Mouse (Mus musculus) stomach, embryonic 15.5 days (tissue): ENCODE data around the gene Meltf. TPM values are rescaled to one million over a fixed set of nuclear protein-coding genes. Genes with fewer than 3 reads are reported as not detected.

Experiments used
- ATAC-seq: fragments of 200-750 bp; cut with Nextera tagmentation; 2 replicates; pipeline ENCODE4 v1.8.0; 2017; ENCODE audit warnings: low read depth, moderate number of reproducible peaks, moderate TSS enrichment; ENCODE audit not compliant: insufficient read depth, low FRiP score
- H3K27ac ChIP-seq: fragments of 300-500 bp; sonication (generic); 2 replicates; pipeline ENCODE4 v1.5.1; 2015; ENCODE audit warnings: mild to moderate bottlenecking, inconsistent platforms
- H3K27me3 ChIP-seq: fragments of 300-500 bp; sonication (generic); replicated peaks from 2 replicates; pipeline ENCODE4 v1.6.1; 2015; ENCODE audit warnings: inconsistent platforms
- H3K36me3 ChIP-seq: fragments of 300-500 bp; sonication (generic); 2 replicates; pipeline ENCODE4 v1.6.1; 2015; ENCODE audit warnings: inconsistent platforms
- H3K4me1 ChIP-seq: fragments of 300-500 bp; sonication (generic); 2 replicates; pipeline ENCODE4 v1.6.1; 2015; ENCODE audit warnings: inconsistent platforms
- H3K4me2 ChIP-seq: fragments of 300-500 bp; sonication (generic); 2 replicates; pipeline ENCODE4 v1.6.1; 2015; ENCODE audit warnings: mild to moderate bottlenecking, inconsistent platforms
- H3K4me3 ChIP-seq: fragments of 300-500 bp; sonication (generic); replicated peaks from 2 replicates; pipeline ENCODE4 v1.5.1; 2015; ENCODE audit warnings: inconsistent platforms
- H3K9ac ChIP-seq: fragments of 300-500 bp; sonication (generic); 2 replicates; pipeline ENCODE4 v1.6.1; 2015; ENCODE audit warnings: inconsistent platforms
- H3K9me3 ChIP-seq: fragments of 300-500 bp; sonication (generic); 2 replicates; pipeline ENCODE4 v1.6.1; 2016; ENCODE audit warnings: inconsistent platforms
- WGBS: fragments of 180-500 bp; shearing (Covaris S2); methylation state at CpG from one replicate; pipeline ENCODE4 v1.1.7; 2015; 5-methylcytosine and 5-hydroxymethylcytosine counted together
- polyA plus RNA-seq: library from polyadenylated mRNA; unstranded; fragments of >200 nt; fragmentation: Nextera tagmentation; extraction: Ambion mirVana; gene quantifications from 2 replicates; pipeline ENCODE4 v1.2.1, GENCODE M21; 2015

Meltf gene
- polyA plus RNA-seq, 1 experiment from 2014 or later: 1.4 TPM

DNA sequence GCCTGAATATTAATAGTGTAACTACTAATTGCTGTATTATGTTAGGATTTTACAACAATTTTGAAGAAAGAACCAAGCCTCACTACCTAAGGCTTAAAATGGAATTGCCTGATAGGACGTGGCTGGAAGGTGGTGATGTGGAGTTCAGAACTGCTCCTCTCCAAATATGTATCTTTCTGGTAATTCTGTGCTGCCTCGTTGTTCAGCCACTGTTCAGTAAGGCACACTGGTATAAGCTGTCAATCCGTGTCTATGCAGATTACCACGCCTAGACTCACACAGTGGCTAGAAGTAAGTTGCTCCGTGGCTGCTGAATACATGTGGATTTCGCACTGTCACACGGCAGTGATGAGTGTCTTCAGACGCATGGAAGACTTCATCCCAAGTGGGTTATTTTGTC is 4.9 kb upstream of the Meltf start:
- Histone ChIP-seq H3K4me1 (no peaks in the 10 kb centered on the region), H3K9me3 (no peaks in the 10 kb centered on the region), H3K27ac (no peak overlapping the region), H3K4me2 (no peak overlapping the region), H3K9ac (no peak overlapping the region), H3K4me3 (no peak overlapping the region), H3K27me3 (no peaks in the 10 kb centered on the region), H3K36me3 (peaks cover 11% of the 10 kb centered on the region)
- 90% methylated on average over 8 of the region's 8 CpGs for WGBS
- no peak for ATAC-seq

DNA sequence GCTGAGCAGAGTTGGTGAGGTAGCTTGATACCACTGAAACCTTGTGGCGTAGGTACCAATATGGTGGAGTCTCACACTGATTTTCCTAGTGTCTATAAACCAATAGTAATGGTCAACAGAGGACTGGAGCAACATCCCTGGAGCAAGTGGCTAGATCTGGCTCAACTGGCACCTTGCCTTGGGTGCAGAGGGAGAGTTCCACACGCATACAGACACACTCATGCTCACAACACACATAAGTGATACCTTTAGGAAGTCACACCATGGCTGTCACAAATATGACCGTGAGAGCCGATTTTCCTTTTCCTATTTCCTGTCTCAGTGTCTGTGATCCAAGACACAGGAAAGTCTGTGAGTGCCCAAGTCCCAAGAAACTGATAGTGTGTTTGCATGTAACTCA is 3.2 kb upstream of the Meltf start:
- H3K4me2 ChIP-seq: no peak overlapping the region
- no peak for ATAC-seq
- H3K36me3 ChIP-seq: peaks cover 3% of the 10 kb centered on the region
- H3K4me3 ChIP-seq: no peak overlapping the region
- H3K4me1 ChIP-seq: no peaks in the 10 kb centered on the region
- H3K9ac ChIP-seq: no peak overlapping the region
- no peaks in the 10 kb centered on the region for H3K27me3 ChIP-seq
- H3K9me3 ChIP-seq: no peaks in the 10 kb centered on the region
- 84% methylated on average over 4 of the region's 4 CpGs for WGBS
- no peak overlapping the region for H3K27ac ChIP-seq

DNA sequence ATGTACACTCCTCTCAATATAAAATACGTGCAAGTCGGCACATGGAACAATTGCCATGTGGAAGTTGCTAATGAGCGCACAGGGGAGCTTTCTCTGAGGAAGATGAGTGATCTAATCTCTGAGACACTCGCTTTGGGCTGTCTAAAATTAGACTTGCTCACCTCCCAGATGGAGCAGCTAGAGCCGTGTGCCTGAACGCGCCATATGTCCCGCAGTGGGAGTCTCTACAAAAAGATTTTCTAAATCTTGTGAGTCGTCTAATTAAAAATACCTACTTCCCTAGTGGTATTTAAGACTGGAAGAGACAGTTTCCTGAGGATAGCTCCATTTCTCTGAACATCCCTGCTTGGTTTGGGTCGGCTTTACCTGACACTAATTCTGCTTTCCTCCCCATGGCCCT is 2.2 kb upstream of the Meltf start:
- Histone ChIP-seq H3K4me3 (no peak overlapping the region), H3K4me2 (no peak overlapping the region), H3K9ac (no peak overlapping the region), H3K36me3 (peaks cover 3% of the 10 kb centered on the region), H3K27me3 (no peaks in the 10 kb centered on the region), H3K27ac (no peak overlapping the region), H3K9me3 (no peaks in the 10 kb centered on the region), H3K4me1 (no peaks in the 10 kb centered on the region)
- no peak for ATAC-seq
- 78% methylated on average over 10 of the region's 10 CpGs for WGBS

DNA sequence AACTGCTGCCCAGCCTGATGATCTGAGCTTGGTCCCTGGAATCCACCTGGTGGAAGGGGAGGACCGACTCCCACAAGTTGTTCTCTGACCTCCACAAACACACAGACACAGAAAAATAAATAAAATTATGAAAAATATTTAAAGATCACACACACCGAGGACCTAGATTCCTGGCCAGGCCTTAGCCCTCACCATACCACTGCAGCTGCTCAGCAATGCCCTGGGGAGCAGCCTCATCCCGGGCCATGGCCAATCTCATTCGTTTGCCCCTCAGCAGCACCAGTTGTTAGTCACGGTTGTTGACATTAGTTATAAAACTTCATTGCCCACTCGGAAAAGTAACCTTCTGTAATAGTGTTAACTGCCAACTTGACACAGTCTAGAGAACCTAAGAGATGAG is 558 bp upstream of the Meltf start:
- peaks cover 2% of the 10 kb centered on the region; the same call in 1 of the 2 replicates for H3K4me1 ChIP-seq
- H3K27me3 ChIP-seq: no peaks in the 10 kb centered on the region
- no peak overlapping the region for H3K4me3 ChIP-seq
- ATAC-seq: no peak
- H3K9me3 ChIP-seq: no peaks in the 10 kb centered on the region
- 65% methylated on average over 6 of the region's 6 CpGs for WGBS
- no peak overlapping the region for H3K27ac ChIP-seq
- H3K9ac ChIP-seq: no peak overlapping the region
- no peak overlapping the region for H3K4me2 ChIP-seq
- peaks cover 3% of the 10 kb centered on the region for H3K36me3 ChIP-seq

DNA sequence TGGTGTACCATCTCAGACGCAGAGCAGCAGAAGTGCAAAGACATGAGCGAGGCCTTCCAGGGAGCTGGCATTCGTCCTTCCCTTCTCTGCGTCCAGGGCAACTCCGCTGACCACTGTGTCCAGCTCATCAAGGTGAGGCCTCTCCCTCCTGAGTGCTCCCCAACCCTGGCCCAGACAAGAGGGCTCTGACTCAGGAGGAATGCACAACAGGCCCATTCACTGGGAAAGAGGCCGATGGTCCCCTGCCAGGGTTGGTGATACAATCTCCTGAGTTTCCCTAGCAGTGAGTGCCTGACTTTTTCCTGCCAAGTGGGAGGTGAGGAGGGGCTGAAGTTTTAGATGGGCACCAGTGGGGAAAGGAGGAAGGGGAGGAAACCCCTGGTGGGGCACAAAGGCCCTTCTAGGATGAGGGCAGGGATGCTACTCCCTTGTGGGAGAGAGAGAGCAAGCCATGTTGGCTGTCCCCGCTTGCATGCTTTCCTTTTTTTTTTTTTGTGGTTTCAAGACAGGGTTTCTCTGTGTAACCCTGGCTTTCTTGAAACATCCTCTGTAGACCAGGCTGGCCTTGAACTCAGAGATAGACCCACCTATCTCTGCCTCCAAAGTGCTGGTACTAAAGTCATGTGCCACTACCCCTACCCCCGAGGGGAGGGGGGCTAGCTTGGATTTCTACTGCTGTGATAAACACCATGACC is 1.7 kb downstream of the Meltf start:
- no peak overlapping the region for H3K27ac ChIP-seq
- ATAC-seq: no peak
- no peak overlapping the region for H3K4me2 ChIP-seq
- no peak overlapping the region for H3K9ac ChIP-seq
- no peaks in the 10 kb centered on the region for H3K36me3 ChIP-seq
- WGBS: 80% methylated on average over 8 of the region's 8 CpGs
- peaks cover 14% of the 10 kb centered on the region for H3K4me1 ChIP-seq
- no peaks in the 10 kb centered on the region for H3K27me3 ChIP-seq
- no peak overlapping the region for H3K4me3 ChIP-seq
- H3K9me3 ChIP-seq: no peaks in the 10 kb centered on the region

DNA sequence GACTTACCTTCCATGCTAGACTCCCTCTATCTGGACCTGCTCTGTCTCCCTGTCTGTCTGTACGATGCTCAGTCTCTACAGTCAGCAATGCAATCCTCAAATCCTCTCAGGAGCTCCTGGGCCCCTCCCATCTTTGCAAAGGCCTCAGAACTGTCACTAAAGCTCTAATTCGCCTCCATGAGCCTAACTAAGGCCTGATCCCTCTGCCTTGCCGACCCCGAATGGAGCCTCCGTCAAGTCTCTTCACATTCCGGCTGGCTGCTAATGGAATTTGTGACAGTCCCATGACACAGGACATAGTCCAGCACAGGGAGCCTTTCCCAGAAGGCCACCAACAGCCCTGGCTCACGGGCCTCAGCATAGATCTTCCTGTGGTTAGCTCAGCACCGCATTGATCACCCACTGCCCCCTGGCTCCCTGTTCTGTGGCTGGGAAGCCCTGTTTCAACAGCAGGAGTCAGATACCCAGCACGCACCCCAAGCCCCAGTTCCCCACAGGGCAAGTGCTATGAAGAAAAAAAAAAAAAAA is 3.8 kb downstream of the Meltf start:
- H3K4me2 ChIP-seq: no peak overlapping the region
- WGBS: 64% methylated on average over 9 of the region's 9 CpGs
- no peak for ATAC-seq
- H3K4me3 ChIP-seq: no peak overlapping the region
- H3K36me3 ChIP-seq: no peaks in the 10 kb centered on the region
- no peak overlapping the region for H3K27ac ChIP-seq
- no peak overlapping the region for H3K9ac ChIP-seq
- no peaks in the 10 kb centered on the region for H3K27me3 ChIP-seq
- H3K4me1 ChIP-seq: peaks cover 14% of the 10 kb centered on the region
- no peaks in the 10 kb centered on the region for H3K9me3 ChIP-seq

DNA sequence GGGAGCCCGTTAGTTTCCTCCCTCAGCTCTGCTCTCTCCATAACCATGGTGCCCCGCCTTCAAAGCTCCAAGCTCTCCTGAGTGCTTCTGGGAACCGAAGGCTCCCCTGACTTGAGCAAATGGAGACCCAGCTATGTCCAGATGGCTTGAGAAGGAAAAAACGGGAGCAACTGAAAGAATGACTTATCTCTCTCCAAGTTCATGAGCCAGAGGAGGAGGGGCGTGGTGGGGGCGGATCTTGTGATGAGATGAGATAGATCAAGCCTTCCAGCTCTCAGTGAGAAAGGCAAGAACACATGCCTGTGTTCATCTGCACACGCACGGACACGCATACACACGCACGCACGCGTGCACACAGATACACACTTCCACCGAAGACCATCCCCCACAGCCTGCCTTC is 4.7 kb downstream of the Meltf start:
- ATAC-seq: no peak
- Histone ChIP-seq H3K9ac (no peak overlapping the region), H3K9me3 (no peaks in the 10 kb centered on the region), H3K27me3 (no peaks in the 10 kb centered on the region), H3K4me3 (no peak overlapping the region), H3K27ac (no peak overlapping the region), H3K4me2 (peak overlapping the region; percentile 33), H3K36me3 (no peaks in the 10 kb centered on the region), H3K4me1 (peaks cover 14% of the 10 kb centered on the region)
- WGBS: 54% methylated on average over 14 of the region's 14 CpGs

DNA sequence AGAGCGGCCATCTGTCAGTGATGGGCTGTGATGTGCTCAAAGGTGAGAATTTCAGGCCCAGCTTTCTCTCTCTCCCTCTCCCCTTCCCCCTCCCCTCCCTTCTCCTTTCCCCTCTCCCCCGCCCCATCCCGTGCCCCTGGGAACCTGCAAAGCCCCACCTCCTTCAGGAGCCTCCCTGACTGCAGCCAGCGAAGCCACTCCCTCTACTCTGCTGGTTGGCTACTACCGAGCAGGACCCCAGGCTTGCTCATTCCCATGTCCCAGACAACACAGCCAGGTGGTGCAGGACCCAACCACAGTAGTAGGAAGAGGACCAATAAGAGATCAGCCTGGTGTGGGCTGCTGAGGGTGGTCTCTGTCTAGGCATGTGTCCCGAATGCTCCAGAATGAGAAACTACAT is 5.3 kb downstream of the Meltf start:
- Histone ChIP-seq H3K27me3 (no peaks in the 10 kb centered on the region), H3K4me1 (peaks cover 14% of the 10 kb centered on the region), H3K4me3 (no peak overlapping the region), H3K9ac (no peak overlapping the region), H3K4me2 (peak overlapping the region; percentile 33), H3K9me3 (no peaks in the 10 kb centered on the region), H3K36me3 (no peaks in the 10 kb centered on the region), H3K27ac (no peak overlapping the region)
- ATAC-seq: peak; percentile 5; the same call in 1 of the 2 replicates
- WGBS: 20% methylated on average over 6 of the region's 6 CpGs

DNA sequence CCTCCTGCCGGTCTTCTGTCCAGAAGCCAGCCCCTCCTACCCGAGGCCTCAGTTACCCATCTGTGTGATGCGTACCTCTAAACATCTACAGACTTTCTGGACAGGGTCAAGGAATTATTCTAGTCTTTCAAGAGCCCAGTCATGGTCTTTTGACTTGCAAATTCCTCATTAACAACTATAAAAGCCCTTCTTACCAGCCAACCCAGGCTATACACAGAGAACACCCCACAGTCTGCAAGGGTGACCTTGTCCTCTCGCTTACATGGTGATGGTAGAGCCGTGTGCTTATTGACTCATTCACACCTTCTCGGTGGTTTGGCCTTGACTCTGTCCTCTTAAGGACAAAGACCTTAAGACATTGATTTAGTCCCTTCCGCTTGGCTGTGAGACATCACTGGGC is 12.3 kb downstream of the Meltf start:
- no peaks in the 10 kb centered on the region for H3K36me3 ChIP-seq
- no peak overlapping the region for H3K27ac ChIP-seq
- ATAC-seq: no peak
- no peaks in the 10 kb centered on the region for H3K27me3 ChIP-seq
- no peak overlapping the region for H3K4me3 ChIP-seq
- H3K4me2 ChIP-seq: no peak overlapping the region
- H3K4me1 ChIP-seq: no peaks in the 10 kb centered on the region
- WGBS: 80% methylated on average over 7 of the region's 7 CpGs
- H3K9ac ChIP-seq: no peak overlapping the region
- H3K9me3 ChIP-seq: no peaks in the 10 kb centered on the region

DNA sequence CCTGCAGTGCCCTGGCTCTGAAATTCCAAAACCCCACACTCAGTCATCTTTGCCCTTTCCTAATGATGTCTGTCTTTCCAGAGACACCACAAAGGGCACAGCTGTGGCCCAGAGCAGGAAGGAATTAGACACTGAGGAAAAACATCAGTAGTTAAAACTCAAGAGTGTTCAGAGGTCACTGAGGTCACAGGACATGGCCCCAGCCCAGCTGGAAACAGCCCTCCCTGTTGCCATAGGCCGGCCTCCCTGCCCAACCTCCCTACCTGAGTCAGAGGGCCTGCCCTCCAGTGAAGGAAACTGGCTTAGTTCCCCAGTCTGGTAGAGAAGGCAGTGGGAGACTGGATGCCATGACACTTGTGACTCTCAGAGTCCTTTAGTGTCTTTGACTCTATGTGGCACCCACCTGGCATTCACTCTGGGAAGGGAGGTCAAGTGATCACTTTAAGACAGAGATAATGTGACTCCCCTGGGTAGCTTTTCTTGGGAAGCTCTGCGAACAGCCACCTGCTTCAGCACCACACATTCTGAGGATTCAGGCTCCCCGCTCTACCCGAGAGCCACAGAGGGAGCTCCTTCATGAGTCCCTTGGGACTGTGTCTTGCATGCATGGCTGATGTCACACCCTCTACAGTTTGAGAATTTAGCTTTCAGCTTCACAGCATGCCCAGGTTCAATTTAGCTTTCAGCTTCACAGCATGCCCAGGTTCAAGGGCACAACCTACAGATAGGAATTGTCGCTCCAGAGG is 15.0 kb downstream of the Meltf start:
- Histone ChIP-seq H3K27ac (no peak overlapping the region), H3K36me3 (no peaks in the 10 kb centered on the region), H3K9ac (no peak overlapping the region), H3K4me3 (no peak overlapping the region), H3K4me1 (peaks cover 6% of the 10 kb centered on the region; the same call in 1 of the 2 replicates), H3K9me3 (no peaks in the 10 kb centered on the region), H3K4me2 (no peak overlapping the region), H3K27me3 (no peaks in the 10 kb centered on the region)
- WGBS: 70% methylated on average over 5 of the region's 5 CpGs
- ATAC-seq: no peak

DNA sequence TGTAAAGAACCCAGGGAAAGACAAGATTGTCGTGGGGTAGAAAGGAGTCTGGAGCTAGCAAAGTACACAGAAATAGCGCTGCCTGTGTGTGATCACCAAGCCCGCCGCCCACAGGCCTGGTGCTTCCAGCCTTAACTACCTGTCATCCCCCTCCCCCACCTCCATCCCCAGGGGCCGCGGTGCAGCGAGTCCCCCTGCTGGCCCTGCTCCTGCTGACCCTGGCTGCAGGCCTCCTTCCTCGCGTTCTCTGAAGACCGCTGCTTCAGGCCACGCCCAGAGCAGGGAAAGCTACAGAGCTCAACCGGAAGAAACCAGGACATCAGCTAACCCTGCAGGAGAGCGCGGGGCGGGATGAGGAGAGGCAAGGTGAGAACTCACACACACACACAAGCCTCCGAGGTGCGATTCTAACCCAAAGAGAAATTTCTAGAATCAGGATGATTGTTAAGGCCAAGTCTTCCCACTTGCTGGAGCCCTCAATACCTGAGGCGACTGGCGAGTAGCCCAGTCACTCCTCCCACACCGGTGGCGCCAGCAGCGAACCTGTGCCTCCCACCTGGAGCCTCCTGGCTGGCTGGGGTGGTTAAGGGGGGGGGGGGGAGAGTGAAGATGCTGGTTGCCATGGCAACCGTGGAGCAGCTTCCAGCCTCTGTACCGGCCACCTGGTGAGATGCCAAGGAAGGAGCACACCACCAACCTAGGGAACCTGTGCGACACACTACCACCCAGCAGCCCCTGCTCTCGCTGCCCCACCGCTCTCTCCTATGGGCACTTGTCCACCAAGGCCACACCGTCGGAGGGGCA is 18.6 kb downstream of the Meltf start:
- ATAC-seq: peak; percentile 67; the same call in 1 of the 2 replicates
- no peak overlapping the region for H3K9ac ChIP-seq
- 13% methylated on average over 29 of the region's 29 CpGs for WGBS

More for the DNA sequence above, 18.6 kb downstream of the Meltf start:
- H3K9me3 ChIP-seq: no peaks in the 10 kb centered on the region
- H3K27ac ChIP-seq: no peak overlapping the region
- peak overlapping the region; percentile 72 for H3K4me2 ChIP-seq
- no peaks in the 10 kb centered on the region for H3K36me3 ChIP-seq
- H3K27me3 ChIP-seq: no peaks in the 10 kb centered on the region
- H3K4me1 ChIP-seq: peaks cover 6% of the 10 kb centered on the region; the same call in 1 of the 2 replicates
- peak overlapping the region; percentile 28; the same call in 1 of the 2 replicates for H3K4me3 ChIP-seq
